Mouse (Mus musculus) v-Abl transformed pro-B cells (cell line): ENCODE results near the gene Pgs1.

Experiments
- in situ Hi-C, 2 experiments: fragments of 400-800 bp; cut with MboI; formaldehyde crosslinking; loops; one replicate each; pipeline ENCODE4 v1.15.1; 2025; ENCODE audit not compliant: unreplicated experiment in 2 of 2

The Pgs1 gene

GRCm38 (mm10) chr11:117997085-117997484 lies 11.0 kb downstream of the Pgs1 start:
- in situ Hi-C loops = no loop called here

GRCm38 (mm10) chr11:117998356-117998755 lies 12.3 kb downstream of the Pgs1 start:
- in situ Hi-C loops = no loop called here

GRCm38 (mm10) chr11:117999260-117999934 lies 13.3 kb downstream of the Pgs1 start:
- in situ Hi-C loops = no loop called here

GRCm38 (mm10) chr11:118000083-118000482 lies 14.0 kb downstream of the Pgs1 start:
- in situ Hi-C loops = no loop called here

GRCm38 (mm10) chr11:118000565-118001215 lies 14.6 kb downstream of the Pgs1 start:
- in situ Hi-C loops = no loop called here

GRCm38 (mm10) chr11:118003176-118003575 lies 17.1 kb downstream of the Pgs1 start:
- in situ Hi-C loops = no loop called here

GRCm38 (mm10) chr11:118003718-118004117 lies 17.6 kb downstream of the Pgs1 start:
- in situ Hi-C loops = no loop called here

- in situ Hi-C loops = no loop called here
These were observed 18.1 kb downstream of the Pgs1 start for GRCm38 (mm10) chr11:118004217-118004616.

GRCm38 (mm10) chr11:118007460-118008143 lies 21.5 kb downstream of the Pgs1 start:
- in situ Hi-C loops = no loop called here

- in situ Hi-C loops = no loop called here
These were observed 22.2 kb downstream of the Pgs1 start for GRCm38 (mm10) chr11:118008144-118008805.

- in situ Hi-C loops = no loop called here
These were observed 22.8 kb downstream of the Pgs1 start for GRCm38 (mm10) chr11:118008843-118009242.

- in situ Hi-C loops = no loop called here
These were observed 23.9 kb downstream of the Pgs1 start for GRCm38 (mm10) chr11:118009865-118010571.

- in situ Hi-C loops = no loop called here
These were observed 26.5 kb downstream of the Pgs1 start for GRCm38 (mm10) chr11:118012595-118012994.

GRCm38 (mm10) chr11:118013339-118013738 lies 27.2 kb downstream of the Pgs1 start:
- in situ Hi-C loops = no loop called here

GRCm38 (mm10) chr11:118014391-118014995 lies 28.4 kb downstream of the Pgs1 start:
- in situ Hi-C loops = no loop called here

GRCm38 (mm10) chr11:118015381-118016145 lies 29.5 kb downstream of the Pgs1 start:
- in situ Hi-C loops = no loop called here

GRCm38 (mm10) chr11:118018328-118018727 lies 32.2 kb downstream of the Pgs1 start:
- in situ Hi-C loops = no loop called here

GRCm38 (mm10) chr11:118021806-118022205 lies 35.7 kb downstream of the Pgs1 start:
- in situ Hi-C loops = loop anchor here (5.0 kb wide), 3 partner anchors 50 to 150 kb away; partner anchors contain the start of genes Socs3 (in 2 of the 2) and Tha1 (in 2 of the 2)

- in situ Hi-C loops = loop anchor here (5.0 kb wide), 3 partner anchors 51 to 151 kb away; partner anchors contain the start of genes Socs3 (in 2 of the 2) and Tha1 (in 2 of the 2)
These were observed 37.4 kb downstream of the Pgs1 start for GRCm38 (mm10) chr11:118023475-118023874.
